Mouse (Mus musculus) granulocyte monocyte progenitor cell, adult 5-6 weeks (primary cell): Measurements from ENCODE around the gene Uvrag. TPM values are rescaled to one million over a fixed set of nuclear protein-coding genes. Genes with fewer than 3 reads are reported as not detected.
"Not testable (repeated sequence)": the region's sequence is repeated elsewhere in the genome, so short reads cannot be mapped to it uniquely, and the experiment has no call there.

Source experiments
- ATAC-seq: replicated peaks from 2 replicates; pipeline ENCODE4 v1.8.0; 2016; ENCODE audit warnings: mild to moderate bottlenecking, moderate TSS enrichment, inconsistent platforms; ENCODE audit not compliant: poor library complexity, severe bottlenecking
- total RNA-seq, 2 experiments: library from RNA; stranded (forward) in 1 of 2; stranded (reverse) in 1 of 2; fragments of 200-712, 200-1000 nt in 1 of 2; fragments of >200 nt in 1 of 2; fragmentation: Nextera tagmentation in 1 of 2; gene quantifications; 2 replicates each; pipeline ENCODE4 v1.2.3; 2014 to 2017

Uvrag gene
- total RNA-seq, 2 experiments from 2014 or later = 31.0 to 38.7 TPM

DNA sequence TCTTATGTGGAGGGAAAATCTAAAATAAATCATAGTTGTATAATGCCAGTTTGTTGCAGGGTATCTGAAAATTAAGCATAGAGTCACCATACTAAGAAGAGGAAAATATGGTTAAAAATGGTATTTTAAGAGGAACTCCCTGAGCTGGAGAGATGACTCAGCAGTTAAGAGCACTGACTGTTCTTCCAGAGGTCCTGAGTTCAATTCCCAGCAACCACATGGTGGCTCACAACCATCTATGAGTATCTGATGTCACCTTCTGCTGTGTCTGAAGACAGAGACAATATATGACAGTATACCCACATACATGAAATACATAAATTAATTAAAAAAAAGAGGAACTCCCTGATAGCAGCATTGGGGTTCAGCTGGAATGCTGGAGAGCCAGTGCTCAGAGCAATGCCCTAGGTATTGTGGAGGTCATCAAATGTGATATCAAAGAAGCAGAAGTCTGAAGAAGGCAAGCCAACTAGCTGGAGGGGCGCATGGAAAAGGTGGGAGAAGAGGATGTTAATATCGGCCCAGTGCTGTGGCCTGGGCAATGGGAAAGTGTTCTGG is 149.7 kb downstream of the Uvrag start:
- no peak; the same call in 1 of the 2 replicates for ATAC-seq

DNA sequence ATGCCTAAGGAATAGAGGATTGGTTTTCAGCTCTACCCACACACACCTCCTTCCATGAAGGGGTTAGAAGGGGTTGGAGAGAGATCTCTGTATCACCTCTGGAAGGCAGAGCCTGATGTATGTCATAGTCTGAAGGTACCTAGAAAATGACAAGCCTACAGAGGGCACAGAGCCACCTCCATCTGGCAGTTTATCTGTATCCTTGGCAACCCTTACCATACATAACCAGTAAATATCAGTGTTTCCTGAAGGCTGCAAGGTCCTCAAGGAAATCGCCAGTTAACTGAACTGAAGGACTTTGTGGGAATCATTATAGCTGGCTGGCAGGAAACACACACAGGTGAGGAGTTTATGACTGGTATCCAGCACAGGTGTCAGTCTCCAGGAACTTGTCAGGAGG is 150.4 kb downstream of the Uvrag start:
- ATAC-seq = no peak

- ATAC-seq = no peak
These were observed 153.9 kb downstream of the Uvrag start for GRCm38 (mm10) chr7:98986962-98987441.

GRCm38 (mm10) chr7:98985935-98986334 is 155.0 kb downstream of the Uvrag start:
- ATAC-seq = no peak

DNA sequence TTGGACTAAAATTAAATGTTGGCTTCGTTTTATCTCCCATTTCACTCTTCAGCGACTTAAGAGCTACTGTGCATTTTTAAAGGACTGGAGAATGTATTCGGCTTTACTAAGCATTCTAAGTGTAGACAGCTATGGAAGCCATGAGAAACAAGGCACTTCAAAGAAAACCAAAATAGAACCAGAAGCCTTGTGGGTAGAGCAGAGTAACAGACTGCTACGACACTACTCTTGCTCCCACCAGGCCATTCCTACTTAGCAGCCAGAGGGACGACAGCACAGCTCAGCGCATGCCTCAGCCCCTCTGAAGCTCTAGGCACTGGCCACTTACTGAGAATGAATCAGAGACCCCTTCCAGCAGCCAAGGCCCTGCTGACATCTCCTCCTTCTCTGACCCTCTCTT is 155.5 kb downstream of the Uvrag start:
- no peak for ATAC-seq

- ATAC-seq = no peak
These were observed 156.6 kb downstream of the Uvrag start for GRCm38 (mm10) chr7:98984319-98984718.

- peak; percentile 85 for ATAC-seq
These were observed 157.9 kb downstream of the Uvrag start for GRCm38 (mm10) chr7:98983058-98983457.

DNA sequence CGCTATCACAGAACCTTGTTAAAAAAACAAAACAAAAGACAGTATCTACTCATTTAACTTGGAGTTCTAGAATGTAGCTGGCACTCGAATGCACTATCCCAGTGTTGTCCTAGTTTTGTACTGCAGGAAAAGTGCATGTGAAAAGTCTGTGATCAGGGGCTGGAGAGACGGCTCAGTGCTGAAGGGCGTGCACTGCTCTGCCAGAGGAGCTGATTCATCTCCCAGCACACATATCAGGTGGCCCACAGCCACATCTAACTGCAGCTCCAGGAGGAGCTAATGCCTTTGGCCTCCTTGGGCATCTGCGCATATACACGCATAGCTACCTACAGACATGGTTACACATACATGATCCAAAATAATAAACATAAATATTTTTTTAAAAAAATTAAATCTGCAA is 159.5 kb downstream of the Uvrag start:
- no peak for ATAC-seq

DNA sequence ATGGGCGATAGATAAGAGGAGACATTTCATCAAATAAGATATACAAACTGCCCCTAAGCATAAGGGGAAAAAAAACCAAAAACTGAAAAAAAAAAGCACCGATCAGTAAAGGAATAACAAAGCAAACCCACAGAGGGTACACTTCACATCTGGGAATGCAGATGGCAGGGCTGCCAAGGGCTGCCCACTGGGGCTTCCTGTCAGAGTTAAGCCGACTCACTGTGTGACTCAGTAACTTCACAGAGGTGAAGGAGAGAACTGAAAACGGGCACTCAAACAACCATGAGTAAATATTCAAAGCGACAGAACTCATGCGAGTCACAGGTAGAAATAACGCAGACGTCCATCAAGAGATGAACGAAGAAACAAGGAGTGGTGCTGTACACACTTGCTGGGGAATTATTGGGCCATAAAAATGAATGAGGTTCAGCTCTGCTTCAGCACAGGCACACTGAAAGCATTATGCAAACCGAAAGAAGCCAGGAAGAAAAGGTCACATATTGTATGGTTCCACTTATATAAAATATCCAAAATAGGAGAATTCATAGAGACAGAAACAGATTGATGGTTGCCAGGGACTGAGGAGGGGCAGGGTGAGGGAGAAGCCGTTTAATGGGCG is 164.0 kb downstream of the Uvrag start:
- no peak for ATAC-seq

DNA sequence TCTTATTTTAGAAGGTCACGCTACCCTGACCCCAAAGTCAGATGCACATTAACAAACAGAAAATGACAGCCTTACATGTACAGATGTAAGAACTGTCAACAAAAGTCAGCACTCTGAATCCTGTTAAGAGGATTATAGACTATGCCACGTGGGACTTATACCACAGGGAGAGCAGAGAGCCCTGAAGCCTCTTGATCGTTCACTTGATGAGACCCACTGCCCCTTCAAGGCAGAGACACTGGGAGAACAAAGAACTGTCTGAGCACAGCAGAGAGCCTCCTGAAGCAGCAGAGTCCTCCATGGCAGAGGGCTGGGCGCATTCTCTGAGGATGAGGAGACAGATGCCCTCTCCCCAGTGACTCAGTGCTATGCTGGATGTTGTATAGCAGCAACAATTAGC is 166.4 kb downstream of the Uvrag start:
- no peak for ATAC-seq

- ATAC-seq = no peak
These were observed 170.2 kb downstream of the Uvrag start for GRCm38 (mm10) chr7:98970721-98971120.

DNA sequence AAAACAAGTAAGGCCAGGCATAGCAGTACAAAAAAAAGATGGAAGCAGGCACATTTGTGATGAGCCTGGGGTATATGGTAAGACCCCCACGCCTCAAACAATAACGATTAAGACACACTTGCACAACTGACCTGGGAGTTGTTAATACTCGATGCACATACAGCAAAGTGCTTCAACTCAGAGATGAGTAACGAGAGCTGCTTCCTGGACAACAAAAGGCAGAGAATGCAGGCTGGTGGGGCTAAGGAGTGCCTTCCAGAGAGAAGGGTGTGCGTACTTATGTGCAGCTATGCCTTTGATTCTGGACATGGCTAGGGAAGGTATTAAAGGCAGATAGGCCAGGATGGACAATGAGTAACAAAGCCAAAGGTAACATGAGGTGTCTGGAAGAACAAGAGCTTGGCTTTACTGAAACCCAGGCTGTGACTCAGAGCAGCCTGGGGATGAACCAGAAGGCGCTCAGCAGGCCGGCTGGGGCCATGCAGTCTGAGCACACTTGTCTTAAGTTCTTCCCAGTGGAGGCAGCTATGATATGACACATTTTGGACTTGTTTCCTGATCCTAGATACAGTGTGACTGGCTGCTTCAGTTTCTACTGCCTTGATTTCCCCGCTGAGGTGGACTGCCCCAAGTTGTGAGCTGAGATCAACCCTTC is 172.1 kb downstream of the Uvrag start:
- no peak for ATAC-seq

DNA sequence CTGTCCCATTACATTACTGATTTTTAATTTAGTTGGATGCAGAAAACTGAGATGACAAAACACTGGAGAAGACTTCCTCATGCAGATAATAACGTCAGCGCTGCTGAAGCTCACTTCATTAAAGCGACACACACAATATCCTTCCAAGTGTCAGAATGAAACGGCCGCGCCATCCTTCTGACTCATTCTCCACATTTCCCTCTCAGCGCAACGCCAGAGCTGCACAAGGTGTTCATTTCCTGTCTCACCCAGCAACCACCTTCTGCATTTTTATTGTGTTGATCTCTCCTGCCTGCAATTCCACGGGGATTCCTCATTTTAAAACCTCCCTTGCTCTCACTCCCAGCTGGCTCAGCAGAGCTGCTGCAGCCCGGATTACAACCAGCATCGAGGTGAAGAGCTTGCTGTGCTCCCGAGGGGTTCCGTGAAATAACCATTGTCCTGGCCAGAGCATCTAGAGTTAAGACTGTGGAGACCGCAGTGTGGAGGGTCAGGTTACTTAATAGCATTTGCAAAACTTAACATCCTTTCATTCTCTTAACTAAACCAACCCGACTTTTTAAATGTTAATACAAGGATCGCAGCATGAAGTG is 172.8 kb downstream of the Uvrag start:
- no peak for ATAC-seq

- ATAC-seq = no peak
These were observed 173.3 kb downstream of the Uvrag start for GRCm38 (mm10) chr7:98967672-98968071.

- not testable (repeated sequence) for ATAC-seq
These were observed 177.4 kb downstream of the Uvrag start for GRCm38 (mm10) chr7:98963581-98963980.

GRCm38 (mm10) chr7:98962547-98963311 is 178.2 kb downstream of the Uvrag start:
- ATAC-seq = peak; percentile 92

DNA sequence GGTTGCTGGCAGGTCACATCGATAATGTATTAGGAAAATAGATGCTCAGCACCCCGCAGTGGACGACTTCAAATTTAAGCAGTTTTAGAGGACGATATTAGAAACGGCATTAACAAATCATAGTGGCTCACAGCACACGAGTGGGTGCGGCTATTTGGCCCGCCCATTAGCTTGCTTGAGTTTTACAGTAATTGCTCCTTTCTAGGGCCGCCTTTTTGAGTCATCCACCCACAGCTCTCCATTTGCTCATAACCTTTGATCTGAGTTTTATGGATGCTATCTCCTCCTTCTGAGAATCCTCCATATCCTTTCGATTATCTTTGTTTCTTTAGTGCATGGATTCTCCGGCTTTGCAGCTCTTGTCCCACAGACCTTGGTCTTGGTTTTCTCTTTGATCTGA is 178.9 kb downstream of the Uvrag start:
- ATAC-seq = no peak

DNA sequence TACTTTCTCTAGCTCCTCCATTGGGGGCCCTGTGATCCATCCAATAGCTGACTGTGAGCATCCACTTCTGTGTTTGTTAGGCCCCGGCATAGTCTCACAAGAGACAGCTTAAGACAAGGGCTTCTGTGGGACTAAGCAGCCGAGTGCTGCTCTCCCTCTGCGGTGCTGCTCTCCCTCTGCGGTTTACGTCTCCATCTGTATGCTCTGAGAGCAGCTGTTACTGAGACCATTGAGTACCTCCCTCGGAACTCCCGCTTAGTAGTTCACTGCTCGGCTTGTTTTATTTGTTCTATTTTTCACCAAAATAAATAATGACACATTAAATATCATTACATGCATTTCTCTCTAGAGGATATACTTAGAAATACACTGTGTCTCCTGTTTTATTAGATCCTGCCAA is 180.7 kb downstream of the Uvrag start:
- ATAC-seq = no peak

DNA sequence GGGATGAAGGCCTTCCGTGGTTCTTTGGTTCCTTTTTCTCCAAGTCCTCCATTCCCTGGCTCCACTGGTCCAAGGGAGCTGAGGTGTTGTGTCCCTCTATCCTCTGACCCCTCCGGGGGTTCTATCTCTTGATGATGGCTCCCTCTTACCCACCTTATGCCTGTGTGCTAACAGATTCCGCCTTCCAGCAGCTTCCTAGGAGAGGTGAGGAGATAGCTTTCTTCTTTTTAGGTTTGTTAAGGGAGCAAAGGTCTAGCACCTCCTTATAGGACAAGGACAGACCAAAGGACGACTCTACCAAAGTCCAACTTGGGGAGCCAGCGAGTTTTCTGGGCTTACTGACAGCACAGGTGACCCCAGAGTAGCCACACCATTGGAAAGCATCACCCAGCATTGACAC is 181.7 kb downstream of the Uvrag start:
- ATAC-seq = no peak

GRCm38 (mm10) chr7:98958172-98958571 is 182.8 kb downstream of the Uvrag start:
- no peak for ATAC-seq
